Mouse (Mus musculus) intestine, embryonic 14.5 days (tissue): ENCODE results near the gene Pla2g10. TPM values are rescaled to one million over a fixed set of nuclear protein-coding genes. Genes with fewer than 3 reads are reported as not detected.
A peak's percentile ranks its signal among the peaks of the same experiment; 100 is the strongest.
"Not testable (repeated sequence)": the region's sequence is repeated elsewhere in the genome, so short reads cannot be mapped to it uniquely, and the experiment has no call there.

Source experiments
- ATAC-seq: fragments of 200-750 bp; cut with Nextera tagmentation; replicated peaks from 2 replicates; pipeline ENCODE4 v1.8.0; 2017; ENCODE audit warnings: low read depth, moderate number of reproducible peaks, moderate TSS enrichment, moderate library complexity; ENCODE audit not compliant: low FRiP score, low TSS enrichment
- DNase-seq: peaks from one replicate; pipeline ENCODE4 v3.0.0-alpha.2; 2018; ENCODE audit warnings: low spot score
- H3K27ac ChIP-seq: fragments of 300-500 bp; sonication (generic); 2 replicates; pipeline ENCODE4 v1.5.1; 2014; ENCODE audit warnings: low read depth, mild to moderate bottlenecking, control low read depth
- H3K27me3 ChIP-seq: fragments of 300-500 bp; sonication (generic); replicated peaks from 2 replicates; pipeline ENCODE4 v1.6.1; 2014; ENCODE audit warnings: low read length, control low read depth; ENCODE audit not compliant: control insufficient read depth, insufficient read depth
- H3K36me3 ChIP-seq: fragments of 300-500 bp; sonication (generic); 2 replicates; pipeline ENCODE4 v1.6.1; 2014; ENCODE audit warnings: low read length, control low read depth; ENCODE audit not compliant: control insufficient read depth, insufficient read depth
- H3K4me1 ChIP-seq: fragments of 300-500 bp; sonication (generic); replicated peaks from 2 replicates; pipeline ENCODE4 v1.6.1; 2014; ENCODE audit warnings: low read length, control low read depth, mixed read lengths; ENCODE audit not compliant: control insufficient read depth, insufficient read depth
- H3K4me2 ChIP-seq: fragments of 300-500 bp; sonication (generic); 2 replicates; pipeline ENCODE4 v1.6.1; 2014; ENCODE audit warnings: low read length
- H3K4me3 ChIP-seq: fragments of 300-500 bp; sonication (generic); 2 replicates; pipeline ENCODE4 v1.5.1; 2014; ENCODE audit warnings: low read depth, low read length, control low read depth, mixed read lengths
- H3K9ac ChIP-seq: fragments of 300-500 bp; sonication (generic); 2 replicates; pipeline ENCODE4 v1.6.1; 2014; ENCODE audit warnings: mild to moderate bottlenecking, low read length
- H3K9me3 ChIP-seq: fragments of 300-500 bp; sonication (generic); 2 replicates; pipeline ENCODE4 v1.6.1; 2016; ENCODE audit warnings: low read length, control low read depth; ENCODE audit not compliant: control insufficient read depth
- WGBS: fragments of 180-500 bp; shearing (Covaris S2); extraction: QIAGEN DNeasy Blood & Tissue Kit; methylation state at CpG from one replicate; pipeline ENCODE4 v1.1.7; 2014; 5-methylcytosine and 5-hydroxymethylcytosine counted together
- polyA plus RNA-seq: library from polyadenylated mRNA; unstranded; fragments of >200 nt; fragmentation: Nextera tagmentation; extraction: Ambion mirVana; gene quantifications from 2 replicates; pipeline ENCODE4 v1.2.1, GENCODE M21; 2014

Pla2g10 gene
- polyA plus RNA-seq, 1 experiment from 2014 or later = 0.31 TPM

GRCm38 (mm10) chr16:13739044-13739443 lies 8.3 kb upstream of the Pla2g10 start:
- not testable (repeated sequence) for H3K4me1 ChIP-seq, ATAC-seq
- 78% methylated on average over 4 of the region's 4 CpGs for WGBS

GRCm38 (mm10) chr16:13735977-13736376 lies 5.2 kb upstream of the Pla2g10 start:
- no peaks in the 10 kb centered on the region for H3K4me1 ChIP-seq
- no peaks in the 10 kb centered on the region for H3K9me3 ChIP-seq
- WGBS = 69% methylated on average over 8 of the region's 8 CpGs
- no peak overlapping the region for H3K27ac ChIP-seq
- H3K4me3 ChIP-seq = no peak overlapping the region
- no peaks in the 10 kb centered on the region for H3K36me3 ChIP-seq
- no peaks in the 10 kb centered on the region for H3K27me3 ChIP-seq
- ATAC-seq (no peak), DNase-seq (no peak)
- no peak overlapping the region for H3K4me2 ChIP-seq
- H3K9ac ChIP-seq = no peak overlapping the region

More at GRCm38 (mm10) chr16:13739044-13739443, 8.3 kb upstream of the Pla2g10 start:
- H3K9me3 ChIP-seq, H3K9ac ChIP-seq, H3K36me3 ChIP-seq, H3K4me2 ChIP-seq, DNase-seq, H3K4me3 ChIP-seq, H3K27me3 ChIP-seq, H3K27ac ChIP-seq: not testable (repeated sequence)

DNA sequence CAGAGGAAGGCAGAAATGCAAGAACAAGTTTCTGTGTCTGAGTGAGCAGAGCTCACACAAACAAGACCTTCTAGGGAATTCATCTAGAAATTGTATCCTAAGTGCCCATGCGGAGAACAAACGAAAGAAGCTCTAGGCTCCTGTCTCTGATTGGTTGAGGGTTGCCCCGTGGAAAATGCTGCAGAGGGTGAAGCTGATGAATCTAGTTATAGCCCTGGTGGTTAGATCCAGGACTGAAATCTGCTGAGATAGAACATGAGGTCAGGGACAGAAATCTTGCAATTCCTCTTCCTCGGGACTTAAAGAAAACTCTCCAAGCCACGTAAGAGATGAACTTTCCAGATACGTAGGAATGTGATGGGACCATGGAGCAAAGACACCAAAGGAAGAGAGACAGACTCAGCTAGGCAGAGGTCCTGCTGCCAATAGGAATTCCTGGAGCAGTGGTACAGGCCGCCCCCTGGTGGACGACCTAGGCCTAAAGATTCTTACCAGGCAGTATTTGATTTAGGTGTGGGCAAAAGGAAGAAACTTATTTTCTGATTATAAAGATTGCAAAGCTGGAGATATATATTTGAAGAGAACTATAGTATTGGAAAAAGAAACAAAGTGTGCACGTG lies 2.8 kb upstream of the Pla2g10 start:
- Histone ChIP-seq H3K9me3 (no peaks in the 10 kb centered on the region), H3K27ac (no peak overlapping the region), H3K9ac (no peak overlapping the region), H3K4me1 (no peaks in the 10 kb centered on the region), H3K4me2 (no peak overlapping the region), H3K36me3 (no peaks in the 10 kb centered on the region), H3K4me3 (no peak overlapping the region), H3K27me3 (no peaks in the 10 kb centered on the region)
- no peak for ATAC-seq
- peak; percentile 95 for DNase-seq
- WGBS = 17% methylated on average over 9 of the region's 9 CpGs

DNA sequence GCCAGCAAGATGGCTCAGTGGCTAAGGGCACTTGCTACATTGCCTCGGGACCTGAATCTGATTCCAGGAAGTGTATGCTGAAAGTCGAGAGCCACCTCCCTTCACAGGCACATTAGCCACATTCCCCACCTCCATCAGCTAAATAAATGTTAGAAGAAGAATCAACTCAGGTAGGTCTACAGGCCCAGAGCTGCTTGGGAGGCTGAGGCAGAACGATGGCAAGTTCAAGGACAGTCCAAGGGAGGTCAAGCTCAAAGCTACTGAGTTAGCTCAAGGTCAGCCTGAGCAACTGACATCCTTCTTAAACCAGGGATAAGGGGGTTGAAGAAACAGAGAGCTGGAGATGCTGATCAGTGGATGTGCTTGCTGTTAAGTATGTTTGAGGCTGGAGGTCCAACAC lies 2.0 kb upstream of the Pla2g10 start:
- WGBS = 78% methylated on average over 3 of the region's 3 CpGs
- ATAC-seq (no peak), DNase-seq (no peak)
- H3K9ac ChIP-seq = no peak overlapping the region
- H3K9me3 ChIP-seq = no peaks in the 10 kb centered on the region
- no peak overlapping the region for H3K27ac ChIP-seq
- no peaks in the 10 kb centered on the region for H3K4me1 ChIP-seq
- H3K4me2 ChIP-seq = no peak overlapping the region
- H3K27me3 ChIP-seq = no peaks in the 10 kb centered on the region
- H3K36me3 ChIP-seq = no peaks in the 10 kb centered on the region
- H3K4me3 ChIP-seq = no peak overlapping the region

GRCm38 (mm10) chr16:13729428-13729827 lies 1.4 kb downstream of the Pla2g10 start:
- no peak overlapping the region for H3K4me3 ChIP-seq
- H3K27ac ChIP-seq = no peak overlapping the region
- 73% methylated on average over 4 of the region's 4 CpGs for WGBS
- ATAC-seq (no peak), DNase-seq (no peak)
- H3K4me1 ChIP-seq = no peaks in the 10 kb centered on the region
- no peak overlapping the region for H3K4me2 ChIP-seq
- H3K9ac ChIP-seq = no peak overlapping the region
- H3K36me3 ChIP-seq = no peaks in the 10 kb centered on the region
- H3K9me3 ChIP-seq = no peaks in the 10 kb centered on the region
- H3K27me3 ChIP-seq = no peaks in the 10 kb centered on the region

DNA sequence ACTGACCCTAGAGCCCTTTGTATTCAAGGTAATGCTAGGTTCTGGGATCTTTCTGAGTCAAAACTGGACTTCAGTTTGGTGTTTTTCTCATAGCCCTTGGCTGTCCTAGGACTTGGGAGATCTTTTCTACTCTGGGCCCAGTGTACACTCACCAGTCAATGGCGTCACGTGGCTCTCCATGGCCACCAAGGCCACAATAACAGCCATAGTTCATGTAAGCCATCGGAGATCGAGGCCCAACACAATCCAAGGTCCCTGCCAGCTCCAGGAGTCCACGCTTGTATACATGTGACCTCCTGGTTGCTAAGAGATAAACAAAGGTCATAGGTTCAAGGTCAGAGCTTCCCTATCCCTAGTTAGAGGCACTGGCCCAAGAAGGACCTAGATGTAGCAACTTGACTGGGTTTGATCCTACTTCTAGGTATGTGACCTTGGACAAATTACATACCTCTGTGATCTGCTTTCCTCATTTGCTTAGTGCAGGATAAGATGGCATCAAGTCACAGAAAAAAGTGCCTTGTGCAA lies 2.9 kb downstream of the Pla2g10 start:
- Histone ChIP-seq H3K9me3 (no peaks in the 10 kb centered on the region), H3K36me3 (no peaks in the 10 kb centered on the region), H3K4me3 (no peak overlapping the region), H3K9ac (no peak overlapping the region), H3K4me1 (no peaks in the 10 kb centered on the region), H3K27ac (no peak overlapping the region), H3K27me3 (no peaks in the 10 kb centered on the region), H3K4me2 (no peak overlapping the region)
- DNase-seq (no peak), ATAC-seq (no peak)
- 84% methylated on average over 5 of the region's 5 CpGs for WGBS

- no peak overlapping the region for H3K4me3 ChIP-seq
- no peaks in the 10 kb centered on the region for H3K4me1 ChIP-seq
- ATAC-seq (no peak), DNase-seq (no peak)
- H3K27ac ChIP-seq = no peak overlapping the region
- no peak overlapping the region for H3K4me2 ChIP-seq
- WGBS = 46% methylated on average over 10 of the region's 10 CpGs
- H3K27me3 ChIP-seq = no peaks in the 10 kb centered on the region
- H3K9ac ChIP-seq = no peak overlapping the region
- H3K9me3 ChIP-seq = no peaks in the 10 kb centered on the region
- H3K36me3 ChIP-seq = no peaks in the 10 kb centered on the region
These were observed 7.8 kb downstream of the Pla2g10 start for GRCm38 (mm10) chr16:13722937-13723336.

DNA sequence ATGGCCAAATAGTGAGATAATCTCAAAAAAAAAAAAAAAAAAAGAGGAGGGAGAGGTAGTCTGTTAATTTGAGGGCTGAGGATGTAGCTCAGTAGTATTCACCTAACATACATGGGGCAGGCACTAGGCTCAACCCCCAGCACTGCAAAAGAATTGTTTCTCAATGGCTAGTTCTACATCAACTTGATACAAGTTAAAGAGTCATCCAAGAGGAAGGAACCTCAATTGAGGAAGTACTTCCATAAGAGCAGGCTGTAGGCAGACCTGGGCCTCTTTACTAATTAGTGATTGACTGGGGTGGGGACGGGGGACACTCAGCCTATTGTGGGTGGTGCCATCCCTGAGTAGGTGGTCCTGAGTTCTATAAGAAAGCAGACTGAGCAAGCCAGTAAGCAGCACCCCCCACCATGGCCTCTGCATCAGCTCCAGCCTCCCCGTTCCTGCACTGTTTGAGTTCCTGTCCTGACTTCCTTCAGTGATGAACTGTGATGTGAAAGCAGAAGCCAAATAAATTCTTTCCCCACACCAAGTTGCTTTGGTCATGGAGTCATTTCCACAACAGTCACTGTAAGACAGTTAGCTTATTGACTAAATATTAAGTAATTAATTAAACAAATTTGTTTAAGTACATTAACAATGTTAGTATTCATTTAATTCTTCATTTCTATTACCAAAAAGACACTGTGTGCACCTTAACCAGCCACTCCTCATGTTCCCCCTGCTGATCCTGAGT lies 13.8 kb downstream of the Pla2g10 start:
- H3K4me2 ChIP-seq = no peak overlapping the region
- H3K4me1 ChIP-seq = no peaks in the 10 kb centered on the region
- no peaks in the 10 kb centered on the region for H3K9me3 ChIP-seq
- H3K27me3 ChIP-seq = no peaks in the 10 kb centered on the region
- H3K4me3 ChIP-seq = no peak overlapping the region
- no peak for DNase-seq
- no peak overlapping the region for H3K9ac ChIP-seq
- no peak overlapping the region for H3K27ac ChIP-seq
- H3K36me3 ChIP-seq = no peaks in the 10 kb centered on the region
- ATAC-seq = no peak
- WGBS = 82% methylated on average over 2 of the region's 2 CpGs

GRCm38 (mm10) chr16:13714910-13715309 lies 15.9 kb downstream of the Pla2g10 start:
- DNase-seq = no peak

More at GRCm38 (mm10) chr16:13714910-13715309, 15.9 kb downstream of the Pla2g10 start:
- Histone ChIP-seq H3K4me2 (no peak overlapping the region), H3K4me3 (no peak overlapping the region), H3K36me3 (no peaks in the 10 kb centered on the region), H3K27me3 (no peaks in the 10 kb centered on the region), H3K9ac (no peak overlapping the region), H3K9me3 (no peaks in the 10 kb centered on the region), H3K4me1 (no peaks in the 10 kb centered on the region), H3K27ac (no peak overlapping the region)
- WGBS = 64% methylated on average over 3 of the region's 3 CpGs
- peak; percentile 72; the same call in 1 of the 2 replicates for ATAC-seq
